Mouse (Mus musculus): ENCODE data around the gene Jmjd6.

DNA sequence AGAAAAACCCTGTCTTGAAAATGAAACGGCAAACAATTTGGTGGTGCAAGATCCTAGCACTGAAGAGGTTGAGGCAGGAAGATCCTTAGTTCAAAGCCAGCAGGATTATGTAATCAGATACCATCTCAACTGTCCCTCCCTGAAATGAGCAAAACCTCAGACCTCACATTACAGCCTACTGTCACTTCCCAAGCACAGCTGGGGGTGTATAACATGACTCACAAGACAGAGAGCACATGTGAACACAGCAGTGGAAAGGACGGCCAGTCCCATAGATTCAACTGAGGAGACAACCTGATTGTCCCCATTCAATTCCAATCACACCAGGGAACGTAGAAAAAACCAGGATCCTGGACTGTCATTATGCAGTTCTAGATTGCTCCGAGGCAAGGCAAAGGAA lies 7.0 kb downstream of the Jmjd6 start:
- TF ChIP-seq CTCF (conservative IDR thresholded peaks at IDR 0.05 in 1 of 2, IDR thresholded peaks at IDR 0.05 in 1 of 2; ENCODE audit: low read depth in 2 of 2, low read length in 2 of 2) (no peak), ELF1 (IDR thresholded peaks at IDR 0.05; ENCODE audit: low read depth, low read length) (no peak), USF2 (conservative IDR thresholded peaks at IDR 0.05; ENCODE audit: low read depth, low read length) (no peak), MAX (IDR thresholded peaks at IDR 0.05; ENCODE audit: low read length) (no peak), ETS1 (conservative IDR thresholded peaks at IDR 0.05; ENCODE audit: low read depth, low read length) (no peak), POLR2A (IDR thresholded peaks at IDR 0.05; ENCODE audit: low read depth, low read length) (no peak), EP300 (IDR thresholded peaks at IDR 0.05; ENCODE audit: low read length) (no peak), MEF2A (IDR thresholded peaks at IDR 0.05; ENCODE audit: borderline replicate concordance, low read depth, low read length) (no peak), UBTF (IDR thresholded peaks at IDR 0.05; ENCODE audit: low read depth, low read length) (no peak)

Measured in CH12.LX (cell line).